Mouse (Mus musculus): Measurements from ENCODE around the gene Ncaph.
"Not testable (repeated sequence)": the region's sequence is repeated elsewhere in the genome, so short reads cannot be mapped to it uniquely, and the experiment has no call there.

Ncaph gene

DNA sequence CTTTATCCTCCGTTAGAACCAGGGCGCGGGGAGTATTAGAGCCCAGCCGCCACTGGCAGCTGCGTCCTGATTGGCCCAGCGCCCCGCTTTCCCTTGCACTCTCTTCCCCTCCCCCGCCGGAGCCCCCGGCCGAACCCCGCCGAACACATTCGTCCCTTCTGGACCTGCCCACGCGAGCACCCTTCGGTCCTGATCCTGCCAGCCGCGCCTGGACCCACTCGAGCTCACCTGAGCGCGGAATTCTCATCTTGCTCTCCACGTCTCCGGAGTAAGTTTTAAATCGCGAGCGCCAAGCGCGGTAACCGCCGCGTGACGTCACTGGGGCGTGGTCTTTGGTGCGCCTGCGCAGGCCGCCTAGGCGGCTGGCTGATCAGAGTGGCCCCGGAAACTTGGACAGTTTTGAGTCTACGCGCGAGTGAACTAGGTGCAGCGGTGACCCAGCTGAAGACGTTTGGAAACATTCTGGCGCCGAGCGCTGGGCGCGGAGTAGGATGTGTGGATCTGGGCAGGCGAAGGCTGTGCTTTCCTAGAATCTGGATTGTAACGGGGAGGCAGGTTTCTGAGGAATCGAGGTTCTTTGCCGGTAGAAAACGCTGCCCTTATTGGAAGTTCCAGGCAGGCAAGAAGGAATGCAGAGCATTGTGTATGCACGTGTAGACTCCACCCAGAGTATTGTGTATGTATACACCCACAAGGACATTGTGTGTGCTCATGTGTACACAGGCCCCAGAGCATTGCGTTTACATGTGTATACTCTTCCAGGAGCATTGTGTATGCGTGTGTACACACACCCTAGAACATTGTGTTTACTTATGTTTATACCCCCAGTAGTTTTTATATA, at the start of gene Ncaph:
Gene Ncaph, minus strand, starts transcription at position 334 of the 841 bp plus-strand sequence.
- in situ Hi-C loops (cut with MboI, MseI), result no loop called here

DNA sequence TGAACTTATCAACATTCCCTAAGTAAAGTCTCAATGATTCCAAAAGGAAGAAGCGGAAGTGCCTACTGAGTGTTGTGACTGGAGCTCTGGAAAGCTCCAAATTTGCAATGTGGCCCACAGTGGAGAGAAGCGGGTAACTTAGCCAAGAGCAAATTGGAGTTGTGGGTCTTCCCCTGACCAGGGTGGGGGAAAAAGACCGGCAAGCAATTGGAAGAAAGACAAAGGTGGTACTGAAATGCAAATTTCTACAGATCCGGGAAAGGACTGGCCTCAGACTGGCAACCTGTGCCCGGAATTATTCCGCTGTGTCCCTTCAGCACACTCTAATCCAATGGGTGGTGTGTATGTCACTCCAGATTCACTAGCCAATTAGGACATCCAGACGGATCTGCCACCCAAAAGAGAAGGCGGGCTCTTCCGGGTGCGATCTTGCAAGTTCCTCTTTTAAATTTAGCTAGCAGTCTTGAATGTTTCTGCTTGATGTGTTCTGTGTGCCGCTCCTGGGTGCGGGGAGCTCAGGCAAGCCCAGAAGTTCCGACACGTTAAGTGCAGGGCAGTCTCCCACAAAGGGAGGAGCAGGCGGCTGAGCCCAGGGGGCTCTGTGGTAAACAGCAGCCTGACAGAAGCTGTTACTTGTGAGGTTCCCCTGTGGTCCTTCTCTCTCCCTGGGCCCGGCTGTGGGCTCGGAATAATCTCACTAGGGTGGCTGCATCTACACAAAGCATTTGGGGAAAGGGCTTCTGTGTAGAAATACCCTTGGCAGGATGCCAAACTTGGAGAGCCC, 49.0 kb upstream of the Ncaph start:
- in situ Hi-C loops (cut with MboI, MseI), result no loop called here

DNA sequence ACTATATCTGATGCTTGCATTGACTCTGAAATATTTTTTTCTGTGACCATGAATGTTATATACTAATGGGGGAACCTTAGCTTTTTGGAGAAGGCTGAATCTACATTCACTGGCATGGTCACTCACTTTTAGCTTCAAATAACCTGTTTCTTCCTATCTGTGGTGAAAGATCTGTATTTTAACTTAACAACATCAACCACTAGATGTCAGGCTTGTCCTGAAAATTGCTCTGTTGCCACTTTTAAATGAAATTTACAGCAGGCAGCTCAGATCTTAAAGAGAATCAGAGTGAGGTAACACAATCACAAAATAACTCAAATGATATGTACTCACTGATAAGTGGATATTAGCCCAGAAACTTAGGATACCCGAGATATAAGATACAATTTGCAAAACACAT, 32.5 kb upstream of the Ncaph start:
- in situ Hi-C loops (cut with MboI, MseI), result loop anchor here in 1 of 2 experiments (5.0 kb wide), 1 partner anchor 36 kb away; no protein-coding TSS in a partner anchor

DNA sequence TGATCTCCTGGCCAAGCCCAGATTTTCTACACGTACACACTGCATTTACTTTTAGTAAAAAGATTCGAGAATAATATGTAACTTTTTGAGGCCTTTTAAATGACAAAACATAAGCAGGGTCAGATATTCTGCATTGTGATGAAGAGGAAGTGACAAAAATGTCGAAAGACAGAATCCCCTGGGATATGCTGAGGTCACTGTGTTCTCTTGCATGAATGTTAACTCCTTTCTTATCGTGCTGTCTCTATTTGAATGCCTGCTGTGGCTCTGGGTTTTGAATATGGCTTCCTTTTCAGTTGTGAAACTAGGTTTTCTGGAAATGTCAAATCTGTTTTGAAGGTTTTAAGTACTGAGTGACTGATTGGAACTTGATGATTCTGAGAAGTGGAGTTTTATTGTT, 31.9 kb upstream of the Ncaph start:
- in situ Hi-C loops (cut with MboI, MseI), result loop anchor here in 1 of 2 experiments (5.0 kb wide), 1 partner anchor 37 kb away; no protein-coding TSS in a partner anchor

DNA sequence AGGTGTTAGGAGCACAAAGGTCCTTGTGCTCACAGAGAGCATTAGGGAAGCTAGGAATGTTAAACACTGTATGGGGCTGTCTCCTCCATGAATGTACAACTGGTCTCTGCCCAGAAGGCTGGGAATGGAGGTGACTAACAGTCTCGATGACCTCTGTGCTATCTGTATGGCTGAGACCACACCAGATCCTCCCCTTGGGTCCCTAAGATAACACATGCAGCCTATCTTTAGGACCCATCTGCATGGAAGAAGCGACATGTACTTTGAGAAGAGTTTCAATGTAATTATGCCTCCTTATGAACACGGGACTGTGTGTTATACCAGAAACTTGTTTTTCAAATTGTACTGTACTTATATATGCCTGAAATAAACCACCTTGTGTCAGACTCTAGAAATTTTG, 11.9 kb upstream of the Ncaph start:
- in situ Hi-C loops (cut with MboI, MseI), result no loop called here

DNA sequence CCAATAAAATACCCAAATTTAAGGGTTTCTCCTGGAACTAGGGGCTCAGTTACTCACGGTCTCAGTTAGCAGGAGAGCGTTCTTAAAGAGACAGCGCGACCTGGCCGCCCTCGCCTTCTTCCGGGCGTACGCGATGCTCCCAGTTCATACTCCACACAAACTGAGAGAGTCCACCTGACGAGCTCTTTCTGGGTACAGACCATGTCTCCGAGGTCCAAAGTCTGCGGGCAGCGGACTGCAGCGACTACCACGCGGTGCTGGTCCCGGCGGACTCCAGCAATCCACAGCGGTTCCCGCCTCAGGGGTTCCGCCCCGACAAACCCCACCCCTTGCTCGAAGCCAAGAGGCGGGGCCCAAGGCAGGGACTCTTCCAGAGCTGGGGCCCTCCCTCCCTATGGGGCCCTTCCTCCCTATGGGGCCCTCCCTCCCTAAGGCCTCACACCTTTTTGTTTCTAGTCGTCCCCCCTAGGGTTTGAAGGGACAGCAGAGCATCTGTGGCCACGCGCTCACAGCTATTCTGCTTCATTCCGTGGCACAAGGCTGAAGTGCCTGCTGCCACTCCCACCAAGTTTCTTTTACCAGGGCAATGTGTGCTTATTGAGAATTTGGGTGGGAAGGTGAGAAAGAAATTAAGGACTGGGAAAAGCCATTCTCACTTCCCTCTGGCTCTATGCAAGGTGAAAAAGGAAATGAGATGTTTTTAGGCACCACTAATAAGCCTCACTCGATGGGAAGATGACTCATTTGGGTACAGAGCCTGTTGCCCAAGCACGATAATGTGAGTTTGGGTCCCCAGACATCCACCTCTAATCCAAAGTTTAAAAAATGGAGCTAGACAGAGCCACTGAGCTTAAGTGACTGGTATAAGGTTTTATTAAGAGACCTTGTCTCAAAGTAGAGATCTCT, 9.7 kb upstream of the Ncaph start, which contains the start of gene Itpripl1:
Gene Itpripl1, minus strand, starts transcription at position 285 of the 906 bp plus-strand sequence.
- in situ Hi-C loops (cut with MboI, MseI), result no loop called here

DNA sequence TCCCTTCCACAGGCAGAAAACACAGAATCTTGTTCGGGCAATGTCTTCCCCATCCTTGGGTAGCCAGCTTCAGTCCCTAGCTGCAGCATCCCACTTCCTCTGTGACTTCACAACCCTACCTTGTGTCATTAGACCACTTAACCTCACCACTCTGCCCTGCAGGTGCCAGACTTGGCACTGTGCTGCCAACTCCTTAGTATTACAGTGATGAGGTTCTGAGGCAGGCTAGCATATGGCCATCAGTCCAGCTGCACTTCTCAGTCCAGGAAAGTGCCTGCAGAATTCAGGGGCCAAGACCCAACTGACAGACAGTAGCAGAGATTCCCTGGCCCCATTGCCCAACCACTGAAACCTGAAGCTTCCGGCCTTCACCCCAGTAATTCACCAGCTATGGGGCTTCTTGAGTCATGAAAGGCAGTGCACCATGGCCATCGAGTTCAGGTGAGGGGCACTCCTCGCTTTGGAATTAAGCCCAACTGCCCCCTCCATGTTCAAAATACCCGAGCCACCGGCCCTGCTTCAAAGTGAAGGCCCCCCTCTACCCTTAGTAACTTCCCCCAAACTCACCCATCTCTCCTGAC, 8.9 kb upstream of the Ncaph start:
- in situ Hi-C loops (cut with MboI, MseI), result no loop called here

DNA sequence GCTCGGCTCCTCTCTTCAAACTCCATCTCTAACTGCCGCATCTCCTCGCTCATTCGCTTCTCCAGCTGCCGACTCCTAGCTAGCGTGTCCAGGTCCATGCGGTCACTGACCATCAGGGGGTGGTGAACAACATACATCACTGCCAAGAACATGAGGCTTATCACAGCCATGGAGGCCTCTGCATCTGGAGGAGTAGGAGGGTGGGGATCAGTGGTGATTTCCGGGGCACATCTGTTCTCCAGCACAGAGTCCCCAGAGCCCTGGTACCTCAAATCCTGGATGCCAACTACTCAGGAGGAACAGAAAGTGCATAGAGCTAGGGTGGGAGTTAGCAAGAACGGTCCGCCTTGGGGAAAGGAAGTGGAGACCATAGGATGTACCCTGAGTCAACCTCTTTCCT, 8.3 kb upstream of the Ncaph start:
- in situ Hi-C loops (cut with MboI, MseI), result no loop called here

DNA sequence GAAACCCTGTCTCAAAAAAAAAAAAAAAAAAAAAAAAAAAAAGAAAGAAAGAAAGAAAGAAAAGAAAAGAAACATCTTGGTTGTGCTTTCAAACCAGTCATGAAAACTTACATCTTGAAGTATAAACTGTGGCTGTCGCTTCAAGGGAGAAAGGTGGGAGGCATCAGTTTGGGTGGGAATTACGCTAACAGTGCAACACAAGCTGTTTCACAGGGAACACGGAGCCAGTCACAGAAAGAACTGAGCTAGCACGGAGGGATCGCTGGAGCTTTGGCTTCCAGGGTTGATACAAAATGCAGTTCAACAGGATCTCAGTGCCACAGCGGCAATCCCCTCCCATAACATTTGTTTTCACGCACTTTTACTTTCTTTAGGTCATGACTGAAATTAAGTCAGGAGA, 6.3 kb upstream of the Ncaph start:
- in situ Hi-C loops (cut with MboI, MseI), result no loop called here

DNA sequence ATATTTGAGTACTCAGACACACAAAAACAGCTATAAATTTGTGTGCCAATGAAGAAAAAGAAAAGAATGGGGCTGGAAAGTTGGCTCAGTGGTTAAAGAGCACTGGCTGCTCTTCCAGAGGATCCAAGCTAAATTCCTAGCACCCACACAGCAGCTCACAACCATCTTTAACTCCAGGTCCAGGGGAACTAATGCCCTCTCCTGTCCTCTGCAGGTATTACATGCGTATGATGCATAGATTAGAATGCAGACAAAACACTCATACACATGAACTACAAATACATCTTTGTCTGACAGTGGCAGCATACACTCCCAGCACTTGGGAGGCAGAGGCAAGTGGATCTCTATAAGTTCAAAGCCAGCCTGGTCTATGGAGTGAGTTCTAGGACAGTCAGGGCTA, 5.9 kb upstream of the Ncaph start:
- in situ Hi-C loops (cut with MboI, MseI), result no loop called here

DNA sequence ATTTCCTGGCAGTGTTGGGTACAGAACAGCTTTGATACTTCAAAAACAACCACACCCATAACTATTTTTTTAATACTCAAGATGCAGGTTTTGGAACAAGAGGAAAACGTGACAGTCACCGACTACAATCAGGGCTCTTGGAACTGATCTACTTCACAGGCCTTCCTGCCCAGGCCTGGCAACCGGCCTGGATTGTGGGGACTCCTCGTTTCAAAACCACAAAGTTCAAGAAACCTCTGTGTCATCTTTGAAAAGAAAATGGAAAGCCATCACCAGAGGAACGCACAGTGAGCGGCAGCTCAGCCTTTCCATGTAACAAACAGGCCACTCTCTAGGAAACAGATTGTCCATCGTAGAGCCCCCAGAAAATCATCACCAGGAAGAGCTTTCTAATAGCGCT, 5.3 kb upstream of the Ncaph start:
- in situ Hi-C loops (cut with MboI, MseI), result no loop called here

DNA sequence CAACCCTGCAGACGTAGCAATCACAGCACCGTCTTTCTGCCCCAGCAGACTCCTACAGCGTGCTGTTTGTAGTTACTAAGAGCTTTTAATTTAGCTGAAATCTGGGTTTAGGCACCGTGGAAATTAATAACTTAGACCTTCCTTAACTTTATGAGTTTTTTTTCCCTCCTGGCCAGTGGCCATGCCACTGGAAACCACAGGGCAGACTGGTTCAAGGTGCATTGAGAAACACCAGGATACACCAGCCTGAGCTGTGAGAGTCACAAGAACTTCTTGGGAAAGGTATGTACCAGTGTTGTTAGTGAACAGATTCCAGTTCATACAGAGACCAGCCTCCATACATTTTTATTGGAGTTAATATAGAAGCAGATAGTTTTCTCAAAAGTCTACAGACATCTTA, 4.7 kb upstream of the Ncaph start:
- in situ Hi-C loops (cut with MboI, MseI), result no loop called here

DNA sequence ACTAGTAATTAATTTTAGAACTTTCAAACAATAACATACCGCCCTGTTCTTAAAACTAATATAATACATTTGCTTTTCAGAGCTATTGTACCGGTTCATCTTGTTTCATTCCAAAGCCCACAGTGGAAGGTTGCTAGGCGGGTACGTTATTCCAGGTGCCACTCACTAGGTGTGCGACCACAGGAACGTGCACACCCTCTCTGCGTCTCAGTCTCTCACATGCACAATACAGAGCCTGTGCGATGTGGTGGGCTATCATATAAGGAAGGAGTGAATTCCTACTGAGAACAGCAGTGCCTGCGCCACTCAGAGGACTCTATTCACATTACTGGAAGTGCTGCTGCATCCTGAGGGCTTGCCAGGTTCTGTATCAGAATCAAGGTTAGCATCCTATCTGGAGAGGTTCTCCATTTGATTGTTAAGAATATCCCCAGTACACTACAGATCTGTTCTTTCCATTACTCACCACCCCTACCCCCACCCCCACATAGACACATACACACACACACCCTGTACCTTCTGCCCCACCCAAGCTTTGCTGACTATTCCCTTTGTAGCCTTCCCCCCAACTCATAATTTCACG, 4.2 kb upstream of the Ncaph start:
- in situ Hi-C loops (cut with MboI, MseI), result no loop called here

DNA sequence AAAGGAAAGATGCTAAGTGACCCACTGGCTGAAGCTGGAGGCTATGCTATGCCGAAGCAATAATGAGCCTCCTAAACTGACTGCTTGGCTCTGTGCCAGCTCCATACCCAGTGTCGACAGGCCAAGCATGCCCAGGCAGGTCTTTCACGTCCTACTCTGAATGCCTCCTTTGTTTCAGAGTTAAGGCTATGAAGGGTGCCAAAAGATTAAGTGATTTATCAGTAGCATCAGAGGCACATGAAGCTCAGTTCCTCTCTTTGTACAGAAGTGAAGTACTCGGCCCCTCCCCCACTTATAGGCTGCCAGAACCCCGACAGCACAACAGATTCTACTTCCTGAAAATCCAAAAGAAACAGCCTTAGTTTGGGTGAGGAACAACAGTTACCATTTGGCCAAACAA, 3.2 kb upstream of the Ncaph start:
- in situ Hi-C loops (cut with MboI, MseI), result no loop called here

DNA sequence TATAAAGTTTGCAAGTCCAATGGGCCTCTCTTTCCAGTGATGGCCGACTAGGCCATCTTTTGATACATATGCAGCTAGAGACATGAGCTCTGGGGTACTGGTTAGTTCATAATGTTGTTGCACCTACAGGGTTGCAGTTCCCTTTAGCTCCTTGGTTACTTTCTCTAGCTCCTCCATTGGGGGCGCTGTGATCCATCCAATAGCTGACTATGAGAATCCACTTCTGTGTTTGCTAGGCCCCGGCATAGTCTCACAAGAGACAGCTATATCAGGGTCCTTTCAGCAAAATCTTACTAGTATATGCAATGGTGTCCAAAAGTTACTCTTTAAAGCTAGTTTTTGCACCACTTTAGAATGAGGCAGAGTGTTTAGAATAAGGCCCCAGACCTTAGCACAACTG, 1.5 kb upstream of the Ncaph start:
- in situ Hi-C loops (cut with MboI, MseI), result not testable (repeated sequence)

DNA sequence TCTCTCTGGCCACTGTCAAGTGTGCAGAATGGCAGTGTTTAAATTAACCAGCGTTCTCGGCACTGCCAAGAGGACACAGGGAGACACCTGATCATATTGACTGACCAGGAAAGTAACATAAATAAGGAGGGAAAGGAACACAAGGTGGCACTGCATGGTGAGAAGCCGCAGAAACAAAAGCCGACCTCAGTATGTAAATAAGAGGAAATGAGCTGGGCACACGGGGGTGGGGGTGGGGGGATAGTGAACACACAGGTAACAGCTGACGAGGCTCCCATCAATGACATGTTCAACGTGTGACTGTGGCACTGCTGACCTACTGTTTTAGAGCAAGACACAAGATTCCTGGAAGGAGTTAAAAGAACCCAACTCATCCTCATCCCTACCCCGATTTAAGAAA, 2.4 kb downstream of the Ncaph start:
- in situ Hi-C loops (cut with MboI, MseI), result no loop called here

DNA sequence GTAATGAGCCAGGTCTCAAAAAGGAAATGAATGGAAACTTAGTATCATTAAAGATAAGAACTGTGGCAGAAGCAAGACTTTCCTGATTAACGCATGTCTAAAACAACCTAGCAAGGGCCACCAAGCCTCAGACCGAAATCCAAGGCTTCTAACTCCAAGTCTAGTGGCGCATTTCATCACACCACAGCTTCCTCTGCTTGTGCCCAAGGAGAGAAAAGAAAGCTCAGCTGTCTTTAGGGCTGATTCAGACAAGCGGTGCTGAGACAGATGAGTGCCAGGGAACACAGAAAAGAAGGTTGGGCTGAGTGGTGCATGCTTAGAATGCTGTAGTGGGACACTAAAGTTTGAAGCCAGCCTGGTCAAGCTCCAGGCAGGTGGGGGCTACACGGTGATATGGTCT, 4.8 kb downstream of the Ncaph start:
- in situ Hi-C loops (cut with MboI, MseI), result no loop called here

DNA sequence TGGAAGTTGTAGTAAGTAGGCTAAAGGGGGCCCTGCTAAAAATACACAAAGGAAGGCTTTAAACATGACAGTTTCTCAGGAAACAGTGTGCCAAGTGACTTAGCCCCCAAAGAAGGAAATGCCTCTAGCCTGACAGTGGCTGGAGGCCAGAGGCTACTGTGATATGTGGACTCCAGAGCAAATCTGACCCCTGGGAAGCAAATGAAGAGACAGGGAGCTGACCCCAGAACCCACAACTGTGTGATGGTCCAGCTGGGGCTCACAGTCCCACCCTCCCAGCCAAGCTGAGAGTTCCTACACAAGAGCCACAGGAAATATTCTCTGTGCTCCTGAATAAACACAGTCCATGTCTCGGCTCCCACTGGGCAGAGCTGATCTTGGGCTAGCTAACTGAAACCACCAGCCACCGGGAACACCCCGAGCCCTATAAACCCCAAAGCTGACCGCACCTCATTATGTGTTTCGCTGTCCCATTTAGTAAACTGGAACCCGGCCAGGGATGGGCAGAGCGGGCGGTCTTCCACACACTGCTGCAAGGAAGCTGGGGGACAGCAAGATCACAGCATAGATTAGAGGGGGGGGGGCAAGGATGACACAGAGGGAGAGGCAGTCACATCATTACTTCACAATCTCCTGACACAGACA, 12.0 kb downstream of the Ncaph start:
- in situ Hi-C loops (cut with MboI, MseI), result loop anchor here in 1 of 2 experiments (5.0 kb wide), 1 partner anchor 94 kb away; no protein-coding TSS in a partner anchor

DNA sequence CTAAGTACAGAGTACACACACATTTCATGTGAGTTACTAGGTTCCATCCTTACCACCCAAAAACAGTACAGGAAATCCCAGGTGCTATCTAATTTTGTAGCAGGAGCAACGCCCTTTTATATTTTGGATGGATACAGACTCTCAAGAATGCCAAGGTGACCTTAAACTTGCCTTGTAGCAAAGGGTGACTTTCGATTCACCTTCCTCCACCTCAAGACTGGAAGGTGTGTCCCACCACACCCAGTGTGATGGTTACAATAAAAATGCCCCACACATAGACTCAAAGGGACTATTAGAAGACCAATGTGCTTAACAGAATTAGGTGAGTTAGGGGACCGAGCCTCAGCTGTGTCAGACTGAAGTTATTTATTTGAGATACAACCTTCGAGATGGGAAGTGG, 24.8 kb downstream of the Ncaph start:
- in situ Hi-C loops (cut with MboI, MseI), result no loop called here

DNA sequence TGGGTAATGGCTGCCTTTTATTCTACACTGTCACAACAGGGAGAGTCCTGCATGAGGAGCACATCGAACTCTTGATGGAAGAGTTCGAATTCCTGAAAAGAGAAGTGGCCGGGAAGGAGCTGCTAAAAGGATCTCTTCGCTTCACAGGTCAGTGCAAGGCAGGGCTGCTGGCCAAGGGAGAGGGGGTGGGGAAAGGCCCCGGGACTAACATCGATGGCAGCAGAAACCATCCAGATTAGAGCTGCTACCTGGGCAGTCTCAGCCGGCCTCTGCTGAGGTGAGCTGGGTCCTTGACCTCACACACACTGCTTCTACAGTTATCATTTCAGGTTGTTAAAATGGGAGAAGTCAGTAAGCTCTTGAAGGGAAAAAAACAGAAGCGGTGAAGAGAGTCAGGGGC, 41.8 kb downstream of the Ncaph start:
- in situ Hi-C loops (cut with MboI, MseI), result no loop called here
